Mouse (Mus musculus) stomach, embryonic 16.5 days (tissue): ENCODE measurements at regions not wholly inside any gene's neighbourhood (a gene's known extent, or its start where the extent isn't known, plus 50 kb on each side); places are given as distances from the start of the nearest gene placed in this dataset.

ENCODE experiments used
- ATAC-seq: fragments of 200-750 bp; cut with Nextera tagmentation; 2 replicates; pipeline ENCODE4 v1.8.0; 2017; ENCODE audit warnings: moderate number of reproducible peaks, moderate TSS enrichment; ENCODE audit not compliant: insufficient read depth, low FRiP score
- H3K27ac ChIP-seq: fragments of 300-500 bp; sonication (generic); 2 replicates; pipeline ENCODE4 v1.5.1; 2014; ENCODE audit warnings: low read length
- H3K27me3 ChIP-seq: fragments of 300-500 bp; sonication (generic); 2 replicates; pipeline ENCODE4 v1.6.1; 2014; ENCODE audit warnings: low read length, control low read depth, mixed read lengths; ENCODE audit not compliant: control insufficient read depth, insufficient read depth
- H3K36me3 ChIP-seq: fragments of 300-500 bp; sonication (generic); 2 replicates; pipeline ENCODE4 v1.6.1; 2014; ENCODE audit warnings: low read length; ENCODE audit not compliant: control insufficient read depth, insufficient read depth
- H3K4me1 ChIP-seq: fragments of 300-500 bp; sonication (generic); 2 replicates; pipeline ENCODE4 v1.6.1; 2014; ENCODE audit warnings: low read length, control low read depth, mixed read lengths; ENCODE audit not compliant: control insufficient read depth, insufficient read depth
- H3K4me2 ChIP-seq: fragments of 300-500 bp; sonication (generic); 2 replicates; pipeline ENCODE4 v1.6.1; 2014; ENCODE audit warnings: low read depth, low read length, mixed read lengths
- H3K4me3 ChIP-seq: fragments of 300-500 bp; sonication (generic); replicated peaks from 2 replicates; pipeline ENCODE4 v1.5.1; 2014; ENCODE audit warnings: mild to moderate bottlenecking, low read length
- H3K9ac ChIP-seq: fragments of 300-500 bp; sonication (generic); 2 replicates; pipeline ENCODE4 v1.6.1; 2014; ENCODE audit warnings: low read length
- H3K9me3 ChIP-seq: fragments of 300-500 bp; sonication (generic); replicated peaks from 2 replicates; pipeline ENCODE4 v1.6.1; 2016; ENCODE audit warnings: low read length, control low read depth; ENCODE audit not compliant: control insufficient read depth
- WGBS: fragments of 180-500 bp; shearing (Covaris S2); extraction: QIAGEN DNeasy Blood & Tissue Kit; methylation state at CpG from one replicate; pipeline ENCODE4 v1.1.7; 2014; 5-methylcytosine and 5-hydroxymethylcytosine counted together

GRCm38 (mm10) chr13:43935284-43935683 lies 150.7 kb downstream of the Cd83 start:
- Histone ChIP-seq H3K27me3 (no peaks in the 10 kb centered on the region), H3K27ac (no peak overlapping the region), H3K4me3 (no peak overlapping the region), H3K4me1 (no peaks in the 10 kb centered on the region; the same call in 1 of the 2 replicates), H3K4me2 (no peak overlapping the region), H3K36me3 (no peaks in the 10 kb centered on the region), H3K9me3 (no peaks in the 10 kb centered on the region), H3K9ac (no peak overlapping the region)
- no peak for ATAC-seq
- 51% methylated on average over 6 of the region's 6 CpGs for WGBS

- ATAC-seq: no peak
- H3K4me3 ChIP-seq: no peak overlapping the region
- no peak overlapping the region for H3K27ac ChIP-seq
- no peak overlapping the region for H3K9ac ChIP-seq
- no peaks in the 10 kb centered on the region for H3K4me1 ChIP-seq
- H3K36me3 ChIP-seq: no peaks in the 10 kb centered on the region
- no peaks in the 10 kb centered on the region for H3K9me3 ChIP-seq
- H3K27me3 ChIP-seq: no peaks in the 10 kb centered on the region
- WGBS: 66% methylated on average over 4 of the region's 4 CpGs
- H3K4me2 ChIP-seq: no peak overlapping the region
These were observed 151.9 kb downstream of the Cd83 start for GRCm38 (mm10) chr13:43936504-43936903.

- H3K27ac ChIP-seq: no peak overlapping the region
- H3K27me3 ChIP-seq: no peaks in the 10 kb centered on the region
- no peak for ATAC-seq
- H3K9me3 ChIP-seq: no peaks in the 10 kb centered on the region
- H3K4me2 ChIP-seq: no peak overlapping the region
- H3K36me3 ChIP-seq: no peaks in the 10 kb centered on the region
- H3K4me1 ChIP-seq: no peaks in the 10 kb centered on the region
- no peak overlapping the region for H3K9ac ChIP-seq
- no peak overlapping the region for H3K4me3 ChIP-seq
- 71% methylated on average over 7 of the region's 7 CpGs for WGBS
These were observed 154.0 kb downstream of the Cd83 start for GRCm38 (mm10) chr13:43938611-43939010.

- Histone ChIP-seq H3K4me3 (no peak overlapping the region), H3K4me1 (no peaks in the 10 kb centered on the region), H3K9ac (no peak overlapping the region), H3K27me3 (no peaks in the 10 kb centered on the region), H3K9me3 (no peaks in the 10 kb centered on the region), H3K4me2 (no peak overlapping the region), H3K27ac (no peak overlapping the region), H3K36me3 (no peaks in the 10 kb centered on the region)
- ATAC-seq: no peak
- 52% methylated on average over 4 of the region's 4 CpGs for WGBS
These were observed 154.8 kb downstream of the Cd83 start for GRCm38 (mm10) chr13:43939375-43939774.

GRCm38 (mm10) chr13:43941731-43942130 lies 157.2 kb downstream of the Cd83 start:
- Histone ChIP-seq H3K9ac (no peak overlapping the region), H3K4me3 (no peak overlapping the region), H3K4me1 (no peaks in the 10 kb centered on the region), H3K27ac (no peak overlapping the region), H3K4me2 (no peak overlapping the region), H3K9me3 (no peaks in the 10 kb centered on the region), H3K36me3 (no peaks in the 10 kb centered on the region), H3K27me3 (no peaks in the 10 kb centered on the region)
- no peak for ATAC-seq
- WGBS: 61% methylated on average over 8 of the region's 8 CpGs

- Histone ChIP-seq H3K4me3 (no peak overlapping the region), H3K27ac (no peak overlapping the region), H3K27me3 (no peaks in the 10 kb centered on the region), H3K9ac (no peak overlapping the region), H3K4me2 (no peak overlapping the region), H3K36me3 (no peaks in the 10 kb centered on the region), H3K4me1 (no peaks in the 10 kb centered on the region), H3K9me3 (no peaks in the 10 kb centered on the region)
- 80% methylated on average over 3 of the region's 3 CpGs for WGBS
- no peak for ATAC-seq
These were observed 164.0 kb downstream of the Cd83 start for GRCm38 (mm10) chr13:43948606-43949005.

- Histone ChIP-seq H3K27ac (no peak overlapping the region), H3K9me3 (no peaks in the 10 kb centered on the region), H3K36me3 (no peaks in the 10 kb centered on the region), H3K9ac (no peak overlapping the region), H3K4me1 (no peaks in the 10 kb centered on the region), H3K27me3 (no peaks in the 10 kb centered on the region), H3K4me3 (no peak overlapping the region), H3K4me2 (no peak overlapping the region)
- 50% methylated on average over 15 of the region's 15 CpGs for WGBS
- ATAC-seq: no peak
These were observed 165.4 kb downstream of the Cd83 start for GRCm38 (mm10) chr13:43949740-43950643.

GRCm38 (mm10) chr13:43952491-43952890 lies 167.9 kb downstream of the Cd83 start:
- ATAC-seq: no peak
- 60% methylated on average over 4 of the region's 4 CpGs for WGBS
- H3K4me3 ChIP-seq: no peak overlapping the region
- no peaks in the 10 kb centered on the region for H3K9me3 ChIP-seq
- no peaks in the 10 kb centered on the region for H3K36me3 ChIP-seq
- H3K4me1 ChIP-seq: no peaks in the 10 kb centered on the region
- H3K27me3 ChIP-seq: no peaks in the 10 kb centered on the region
- H3K9ac ChIP-seq: no peak overlapping the region
- H3K27ac ChIP-seq: no peak overlapping the region
- no peak overlapping the region for H3K4me2 ChIP-seq

GRCm38 (mm10) chr13:43952972-43953592 lies 168.5 kb downstream of the Cd83 start:
- H3K4me1 ChIP-seq: no peaks in the 10 kb centered on the region
- H3K36me3 ChIP-seq: no peaks in the 10 kb centered on the region
- no peak overlapping the region for H3K4me2 ChIP-seq
- H3K9me3 ChIP-seq: no peaks in the 10 kb centered on the region
- H3K27ac ChIP-seq: no peak overlapping the region
- no peaks in the 10 kb centered on the region for H3K27me3 ChIP-seq
- ATAC-seq: no peak
- H3K9ac ChIP-seq: no peak overlapping the region
- H3K4me3 ChIP-seq: no peak overlapping the region
- 80% methylated on average over 5 of the region's 5 CpGs for WGBS
